Mouse (Mus musculus) monocyte, adult 2 months (primary cell): Measurements from ENCODE around the gene Cbfa2t3.
A peak's percentile ranks its signal among the peaks of the same experiment; 100 is the strongest.
"Not testable (repeated sequence)": the region's sequence is repeated elsewhere in the genome, so short reads cannot be mapped to it uniquely, and the experiment has no call there.

ENCODE experiments used
- DNase-seq, 2 experiments: peaks; one replicate each; pipeline ENCODE4 v3.0.0; 2022; ENCODE audit warnings: low spot score in 2 of 2, low read depth in 1 of 2

Gene Cbfa2t3

GRCm38 (mm10) chr8:122640825-122641224 is 58.1 kb downstream of the Cbfa2t3 start:
- DNase-seq: no peak

GRCm38 (mm10) chr8:122639521-122640248 is 59.2 kb downstream of the Cbfa2t3 start:
- no peak for DNase-seq

- no peak for DNase-seq
Observed at GRCm38 (mm10) chr8:122638601-122639000, 60.3 kb downstream of the Cbfa2t3 start.

- DNase-seq: no peak
Observed at GRCm38 (mm10) chr8:122637230-122637629, 61.7 kb downstream of the Cbfa2t3 start.

GRCm38 (mm10) chr8:122636803-122637175 is 62.1 kb downstream of the Cbfa2t3 start:
- no peak for DNase-seq

- no peak for DNase-seq
Observed at GRCm38 (mm10) chr8:122635878-122636802, 62.8 kb downstream of the Cbfa2t3 start.

- DNase-seq: no peak
Observed at GRCm38 (mm10) chr8:122633205-122633604, 65.7 kb downstream of the Cbfa2t3 start.

- not testable (repeated sequence) for DNase-seq
Observed at GRCm38 (mm10) chr8:122632134-122632533, 66.8 kb downstream of the Cbfa2t3 start.

GRCm38 (mm10) chr8:122630696-122631095 is 68.2 kb downstream of the Cbfa2t3 start:
- DNase-seq: no peak

GRCm38 (mm10) chr8:122629388-122629787 is 69.5 kb downstream of the Cbfa2t3 start:
- DNase-seq: no peak

GRCm38 (mm10) chr8:122626896-122627295 is 72.0 kb downstream of the Cbfa2t3 start:
- no peak for DNase-seq

- no peak for DNase-seq
Observed at GRCm38 (mm10) chr8:122625811-122626210, 73.1 kb downstream of the Cbfa2t3 start.

- DNase-seq: no peak
Observed at GRCm38 (mm10) chr8:122624653-122625052, 74.3 kb downstream of the Cbfa2t3 start.

GRCm38 (mm10) chr8:122623844-122624642 is 74.9 kb downstream of the Cbfa2t3 start:
- no peak for DNase-seq

GRCm38 (mm10) chr8:122622727-122623126 is 76.2 kb downstream of the Cbfa2t3 start, which contains the start of gene Pabpn1l:
Gene Pabpn1l, minus strand, starts transcription at chr8:122622739.
- no peak for DNase-seq

GRCm38 (mm10) chr8:122620446-122620845 is 78.5 kb downstream of the Cbfa2t3 start:
- no peak for DNase-seq

- no peak for DNase-seq
Observed at GRCm38 (mm10) chr8:122618660-122619378, 80.1 kb downstream of the Cbfa2t3 start.

GRCm38 (mm10) chr8:122617947-122618546 is 80.9 kb downstream of the Cbfa2t3 start:
- peak; percentile 27 to 70 for DNase-seq

GRCm38 (mm10) chr8:122616181-122616905 is 82.6 kb downstream of the Cbfa2t3 start:
- DNase-seq: no peak
